Mouse (Mus musculus) monocyte, adult 5-6 weeks (primary cell): ENCODE measurements around the gene Mcm10. TPM values are rescaled to one million over a fixed set of nuclear protein-coding genes. Genes with fewer than 3 reads are reported as not detected.

Experiments
- ATAC-seq: fragments of 153-309, 156-312 bp; replicated peaks from 2 replicates; pipeline ENCODE4 v1.8.0; 2017; ENCODE audit warnings: mild to moderate bottlenecking; ENCODE audit not compliant: low TSS enrichment, insufficient number of reproducible peaks, severe bottlenecking, poor library complexity, low FRiP score
- total RNA-seq: library from RNA; stranded (forward); fragments of 200-1000, 200-491, 200-594 nt; gene quantifications from 3 replicates; pipeline ENCODE4 v1.2.3, GENCODE M21; 2017

The Mcm10 gene
- total RNA-seq, 1 experiment from 2014 or later: 2.6 TPM

GRCm38 (mm10) chr2:5034801-5035200 lies 22.2 kb upstream of the Mcm10 start:
- ATAC-seq: no peak

- no peak for ATAC-seq
Observed at GRCm38 (mm10) chr2:5033546-5034420, 21.2 kb upstream of the Mcm10 start.

DNA sequence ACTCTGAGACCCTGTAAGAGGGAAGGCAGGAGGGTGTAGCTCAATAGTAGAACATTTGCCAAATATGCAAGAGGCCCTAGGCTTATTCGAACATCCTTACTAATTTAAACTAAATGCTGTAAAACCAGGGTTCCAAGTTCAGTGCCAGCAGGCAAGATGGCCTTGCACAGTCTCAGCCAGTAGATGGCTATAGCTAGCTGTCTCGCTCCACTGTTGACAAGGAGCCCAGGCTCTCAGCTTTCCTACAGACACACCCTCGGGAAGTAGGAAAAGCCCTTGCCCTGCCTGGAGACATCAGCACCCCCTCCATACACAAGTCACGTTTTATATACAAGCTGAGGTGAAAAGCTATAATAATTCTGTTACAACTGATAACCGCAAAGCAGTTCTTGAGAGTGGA lies 20.1 kb upstream of the Mcm10 start:
- ATAC-seq: no peak

- no peak for ATAC-seq
Observed at GRCm38 (mm10) chr2:5031215-5031614, 18.6 kb upstream of the Mcm10 start.

DNA sequence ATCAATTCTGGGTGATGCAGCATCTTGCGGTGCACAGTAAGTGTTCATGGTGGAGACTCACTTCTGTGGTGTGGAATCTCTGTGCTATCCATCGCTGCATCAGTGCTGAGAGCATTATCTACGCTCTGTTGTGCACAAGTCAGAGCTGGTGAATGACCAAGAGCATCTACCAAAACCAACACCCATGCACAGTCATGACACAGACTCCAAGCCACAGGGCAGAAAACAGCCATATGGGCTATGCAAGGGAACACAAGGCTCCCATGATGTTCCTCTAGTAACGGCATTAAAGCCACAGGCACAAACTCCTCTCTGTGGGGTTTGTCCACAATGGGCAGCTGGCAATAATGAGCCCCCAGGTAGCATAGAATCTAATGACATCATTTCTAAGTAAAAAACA lies 17.2 kb upstream of the Mcm10 start:
- no peak for ATAC-seq

DNA sequence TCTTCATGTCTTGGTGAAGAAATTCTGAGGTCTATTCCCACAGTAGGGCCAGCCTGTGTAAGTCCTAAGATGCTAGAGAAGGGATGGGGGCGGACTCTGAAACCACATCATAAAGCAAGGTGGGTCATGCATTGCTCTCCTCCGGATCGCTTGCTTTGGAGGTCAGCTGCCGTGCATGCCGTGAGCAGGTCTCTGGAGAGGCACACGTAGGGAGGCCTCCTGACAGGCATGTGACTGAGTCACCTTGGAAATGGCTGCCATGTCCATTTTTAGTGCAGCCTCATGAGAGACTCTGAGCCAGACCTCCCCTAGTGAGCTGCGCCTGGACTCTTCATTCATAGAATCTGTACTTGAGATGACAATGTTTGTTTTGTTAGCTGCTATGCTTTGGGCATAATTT lies 15.5 kb upstream of the Mcm10 start:
- no peak for ATAC-seq

GRCm38 (mm10) chr2:5027057-5027456 lies 14.5 kb upstream of the Mcm10 start:
- ATAC-seq: no peak

DNA sequence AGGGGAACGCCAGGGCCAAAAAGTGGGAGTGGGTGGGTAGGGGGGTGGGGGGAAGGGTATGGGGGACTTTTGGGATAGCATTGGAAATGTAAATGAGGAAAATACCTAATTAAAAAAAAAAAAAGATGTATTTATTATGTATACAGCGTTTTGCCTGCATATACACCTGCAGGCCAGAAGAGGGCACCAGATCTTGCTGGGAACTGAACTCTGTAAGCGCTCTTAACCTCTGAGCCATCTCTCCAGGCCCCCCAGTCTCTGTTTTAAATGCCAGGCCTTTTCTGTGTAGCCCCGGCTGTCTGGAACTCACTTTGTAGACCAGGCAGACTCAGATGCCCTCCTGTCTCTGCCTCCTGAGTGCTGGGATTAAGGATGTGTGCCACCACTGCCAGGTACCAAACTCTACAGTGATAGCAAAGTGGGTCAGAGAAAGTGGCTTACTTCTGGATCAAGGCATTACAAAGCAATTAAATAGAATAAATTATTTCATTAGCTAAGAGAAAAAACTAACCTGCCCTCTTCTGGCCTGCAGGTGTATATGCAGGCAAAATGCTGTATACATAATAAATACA lies 12.7 kb upstream of the Mcm10 start:
- no peak for ATAC-seq

DNA sequence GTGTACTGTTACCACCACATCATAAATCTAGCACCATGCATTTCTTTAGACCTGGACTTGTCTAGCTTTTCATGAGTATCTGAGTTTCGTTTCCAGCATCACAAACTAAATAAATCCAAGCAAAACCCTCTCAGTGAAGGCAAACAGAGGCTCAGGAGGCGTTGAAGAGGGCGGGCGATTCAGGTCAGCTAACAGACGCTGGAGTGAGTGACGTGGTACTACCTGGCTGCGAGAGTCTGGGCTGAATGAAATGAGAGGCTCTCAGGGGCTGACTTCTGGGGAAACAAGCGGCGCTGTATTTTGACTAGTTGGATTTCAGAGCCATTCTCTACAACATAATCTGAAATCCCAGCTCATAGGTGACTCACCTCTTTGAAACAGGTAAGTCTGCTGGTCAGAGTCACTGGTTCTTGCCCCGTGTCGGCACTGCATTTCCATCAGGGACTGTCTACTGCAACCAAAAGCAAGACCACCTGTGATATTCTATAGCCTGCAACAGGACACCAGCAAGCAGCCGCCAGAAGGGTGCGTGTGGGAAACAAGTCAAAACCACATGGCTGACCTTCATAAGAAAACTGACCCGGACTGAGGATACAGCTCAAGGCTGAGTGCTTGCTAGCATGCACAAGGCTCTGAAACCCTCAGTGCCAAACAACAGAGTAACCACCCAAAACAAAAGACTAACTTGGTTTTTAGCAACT lies 11.3 kb upstream of the Mcm10 start:
- no peak for ATAC-seq

- ATAC-seq: no peak
Observed at GRCm38 (mm10) chr2:5023275-5023674, 10.7 kb upstream of the Mcm10 start.

DNA sequence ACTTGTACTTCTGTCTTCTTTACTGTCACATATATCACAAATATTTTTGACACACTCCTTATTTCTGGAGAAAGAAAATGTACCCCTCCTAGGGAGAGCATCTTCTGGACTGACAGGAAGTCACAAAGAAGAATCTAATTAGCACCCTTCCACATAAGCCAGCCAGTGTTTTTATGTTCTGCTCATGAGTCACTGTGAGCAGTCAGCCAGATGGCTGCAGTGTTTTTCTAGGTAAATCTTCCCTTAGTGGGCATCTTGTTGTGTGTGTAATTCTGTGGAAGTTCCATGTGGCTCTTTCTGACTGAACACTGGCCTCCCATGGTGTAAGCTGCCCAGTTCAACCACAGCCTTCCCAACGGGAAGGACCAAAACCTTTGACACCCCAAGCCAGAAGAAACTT lies 7.1 kb upstream of the Mcm10 start:
- no peak for ATAC-seq

DNA sequence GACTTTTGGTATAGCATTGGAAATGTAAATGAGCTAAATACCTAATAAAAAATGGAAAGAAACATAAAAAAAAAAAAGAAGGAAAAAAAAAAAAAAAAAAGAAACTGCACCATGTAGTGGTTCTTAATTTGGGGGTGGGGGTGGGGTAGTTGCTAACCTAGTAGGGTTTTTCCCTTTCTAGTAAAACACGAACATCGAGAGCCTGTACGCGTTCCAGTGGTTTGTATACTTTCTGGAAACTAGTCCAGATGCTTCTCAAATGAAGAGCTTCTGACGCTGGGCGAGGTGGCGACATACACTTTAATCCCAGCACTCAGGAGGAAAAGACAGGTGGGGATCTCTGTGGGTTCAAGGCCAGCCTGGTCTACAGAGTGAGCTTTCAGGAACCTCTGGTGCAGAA lies 4.3 kb upstream of the Mcm10 start:
- ATAC-seq: no peak

DNA sequence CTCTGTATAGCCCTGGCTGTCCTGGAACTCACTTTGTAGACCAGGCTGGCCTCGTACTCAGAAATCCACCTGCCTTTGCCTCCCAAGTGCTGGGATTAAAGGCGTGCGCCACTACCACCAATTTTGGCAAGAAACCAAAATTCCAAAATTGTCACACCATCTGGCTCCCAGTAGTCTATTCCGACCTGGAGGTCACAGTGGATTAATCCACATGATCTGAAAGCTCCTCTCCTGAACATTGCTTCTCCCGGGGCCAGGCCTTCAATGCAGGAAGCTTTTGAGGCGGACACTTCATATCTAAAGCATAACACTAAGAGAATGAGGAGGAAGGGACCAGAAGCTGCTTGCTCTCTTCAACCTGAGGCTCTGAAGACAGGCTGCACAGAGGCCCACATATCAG lies 2.9 kb upstream of the Mcm10 start:
- ATAC-seq: no peak

GRCm38 (mm10) chr2:5014616-5015015 lies 2.0 kb upstream of the Mcm10 start:
- ATAC-seq: peak; percentile 63

GRCm38 (mm10) chr2:5011898-5012490 lies 597 bp downstream of the Mcm10 start:
- ATAC-seq: no peak

DNA sequence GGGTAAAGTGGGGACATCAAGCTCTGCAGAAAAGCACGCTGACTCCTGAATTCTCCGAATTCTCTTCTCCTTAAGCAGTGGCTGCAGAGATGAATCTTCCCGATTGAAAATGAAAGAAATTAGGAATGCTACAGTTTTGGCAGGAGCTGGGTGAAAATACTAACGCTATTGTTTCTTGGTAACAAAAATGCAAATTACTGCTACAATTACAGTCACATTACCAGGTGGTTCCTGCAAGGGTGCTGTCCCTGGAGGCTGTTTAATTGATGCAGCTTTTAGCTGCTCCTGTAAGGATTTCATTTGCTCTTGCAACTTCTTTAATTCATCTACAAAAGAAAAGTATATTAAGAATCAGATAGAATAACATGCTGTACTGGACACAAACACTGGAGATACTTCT lies 5.5 kb downstream of the Mcm10 start:
- ATAC-seq: no peak

DNA sequence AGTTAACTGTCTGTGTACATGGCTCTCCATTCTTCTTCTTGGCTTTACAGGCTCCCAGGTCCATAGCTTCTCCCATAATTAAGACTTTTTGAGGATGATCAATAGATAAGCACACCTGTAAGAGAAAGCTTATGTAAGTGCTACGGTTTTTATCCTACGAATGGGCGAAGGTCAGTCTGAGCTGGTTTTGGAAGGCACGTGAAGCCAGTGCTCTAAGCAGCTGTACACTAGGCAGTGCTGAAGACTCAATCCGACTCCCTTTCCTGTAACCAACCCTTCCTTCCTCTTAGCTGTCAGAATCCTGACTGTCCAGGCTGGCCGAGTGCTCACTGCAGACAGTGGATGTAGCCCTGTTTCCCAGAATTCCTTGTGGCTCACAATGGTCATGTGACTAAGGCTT lies 11.3 kb downstream of the Mcm10 start:
- no peak for ATAC-seq

DNA sequence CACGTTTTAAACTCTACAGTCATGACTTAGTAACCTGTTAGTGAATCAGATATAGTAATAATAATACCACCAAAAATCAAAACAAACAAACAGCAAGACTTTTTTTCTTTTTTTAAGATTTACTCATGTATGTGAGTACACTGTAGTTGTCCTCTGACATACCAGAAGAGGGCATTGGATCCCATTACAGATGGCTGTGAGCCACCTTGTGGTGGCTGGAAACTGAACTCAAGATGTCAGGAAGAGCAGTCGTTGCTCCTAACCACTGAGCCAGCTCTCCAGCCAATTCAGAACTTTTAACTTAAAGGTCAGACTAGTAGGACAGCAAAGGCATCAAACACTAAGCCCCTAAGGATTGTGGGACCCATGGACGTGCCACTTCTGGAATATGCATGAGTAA lies 13.7 kb downstream of the Mcm10 start:
- no peak for ATAC-seq

GRCm38 (mm10) chr2:4996421-4996824 lies 16.2 kb downstream of the Mcm10 start:
- ATAC-seq: no peak

- ATAC-seq: no peak
Observed at GRCm38 (mm10) chr2:4995646-4996045, 16.9 kb downstream of the Mcm10 start.
